Mouse (Mus musculus): ENCODE measurements at regions not wholly inside any gene's neighbourhood (a gene's known extent, or its start where the extent isn't known, plus 50 kb on each side); places are given as distances from the start of the nearest gene placed in this dataset.
A peak's percentile ranks its signal among the peaks of the same experiment; 100 is the strongest.

- ATAC-seq (replicated peaks in 1 of 2; ENCODE audit: insufficient read depth in 1 of 2, low FRiP score in 2 of 2, low TSS enrichment in 1 of 2, low read depth in 1 of 2, poor library complexity in 2 of 2, severe bottlenecking in 2 of 2) = no peak
Measured at GRCm38 (mm10) chr11:21478191-21478590, 93.8 kb upstream of the Wdpcp start.

DNA sequence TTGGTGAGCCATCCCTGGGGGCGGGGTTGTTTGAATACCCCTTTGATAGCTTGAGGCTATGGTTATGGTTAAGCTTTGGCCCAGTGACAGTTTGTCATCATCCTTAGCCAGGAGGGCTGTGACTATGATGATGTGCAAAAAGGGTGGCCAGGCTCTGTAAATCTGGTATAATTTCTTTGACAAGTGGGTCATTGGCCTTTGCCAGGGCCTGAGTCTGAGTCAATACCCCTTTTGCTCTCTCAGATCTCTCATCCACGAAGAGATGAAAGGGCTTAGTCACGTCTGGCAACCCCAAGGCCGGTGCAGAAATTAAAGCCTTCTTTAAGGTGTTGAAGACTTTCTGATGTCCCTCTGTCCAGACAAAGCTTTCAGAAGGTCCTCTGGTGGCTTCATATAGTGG lies 99.7 kb upstream of the Ugp2 start:
- ATAC-seq (replicated peaks in 1 of 2; ENCODE audit: insufficient read depth in 1 of 2, low FRiP score in 2 of 2, low TSS enrichment in 1 of 2, low read depth in 1 of 2, poor library complexity in 2 of 2, severe bottlenecking in 2 of 2) = no peak

- no peak for ATAC-seq (replicated peaks in 1 of 2; ENCODE audit: insufficient read depth in 1 of 2, low FRiP score in 2 of 2, low TSS enrichment in 1 of 2, low read depth in 1 of 2, poor library complexity in 2 of 2, severe bottlenecking in 2 of 2)
Measured at GRCm38 (mm10) chr11:21468465-21468864, 97.5 kb upstream of the Ugp2 start.

DNA sequence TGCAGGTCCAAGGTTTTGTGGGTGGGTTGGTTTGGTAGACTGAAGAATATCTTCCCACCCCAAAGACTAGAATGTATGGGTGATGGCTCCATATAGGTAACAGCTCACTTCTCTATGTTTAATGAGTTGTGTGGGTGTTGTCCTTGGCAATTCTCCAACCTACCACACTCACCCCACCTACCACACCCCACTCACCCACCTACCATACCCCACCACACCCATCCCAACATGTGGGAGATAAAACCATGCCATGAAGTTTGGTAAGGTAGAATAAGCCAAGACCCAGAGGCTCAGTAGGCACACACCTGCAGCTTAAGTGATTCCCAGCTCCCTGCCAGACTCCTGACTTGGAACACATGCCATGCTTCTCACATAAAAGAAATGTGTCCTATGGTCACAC lies 89.0 kb upstream of the Ugp2 start:
- no peak for ATAC-seq (replicated peaks in 1 of 2; ENCODE audit: insufficient read depth in 1 of 2, low FRiP score in 2 of 2, low TSS enrichment in 1 of 2, low read depth in 1 of 2, poor library complexity in 2 of 2, severe bottlenecking in 2 of 2)

- peak; percentile 56 to 66; a peak in 2 of 4 replicates for ATAC-seq (replicated peaks in 1 of 2; ENCODE audit: insufficient read depth in 1 of 2, low FRiP score in 2 of 2, low TSS enrichment in 1 of 2, low read depth in 1 of 2, poor library complexity in 2 of 2, severe bottlenecking in 2 of 2)
Measured at GRCm38 (mm10) chr11:21453308-21454106, 82.5 kb upstream of the Ugp2 start.

DNA sequence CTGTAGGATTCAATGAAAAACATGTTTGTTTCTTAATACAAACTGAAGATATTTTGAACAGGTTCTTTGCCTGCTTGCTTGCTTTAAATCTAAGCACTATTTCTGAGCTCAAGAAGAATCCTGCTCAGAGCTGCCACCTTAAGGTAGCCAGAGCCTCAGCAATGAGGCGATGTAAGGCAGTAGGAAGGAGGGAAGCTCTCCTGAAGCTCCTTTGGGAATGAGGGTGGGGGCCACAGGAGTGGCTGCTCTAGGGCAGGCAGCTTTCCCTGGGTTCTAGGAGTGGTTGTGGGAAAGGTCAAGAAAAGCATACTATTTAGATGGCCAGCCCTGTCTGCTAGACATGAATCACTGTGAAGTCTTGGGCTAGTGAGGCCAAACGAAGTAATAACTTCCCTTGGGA lies 62.7 kb upstream of the Ugp2 start:
- ATAC-seq (replicated peaks in 1 of 2; ENCODE audit: insufficient read depth in 1 of 2, low FRiP score in 2 of 2, low TSS enrichment in 1 of 2, low read depth in 1 of 2, poor library complexity in 2 of 2, severe bottlenecking in 2 of 2) = no peak

GRCm38 (mm10) chr11:21430021-21430420 lies 59.0 kb upstream of the Ugp2 start:
- no peak for ATAC-seq (replicated peaks in 1 of 2; ENCODE audit: insufficient read depth in 1 of 2, low FRiP score in 2 of 2, low TSS enrichment in 1 of 2, low read depth in 1 of 2, poor library complexity in 2 of 2, severe bottlenecking in 2 of 2)

DNA sequence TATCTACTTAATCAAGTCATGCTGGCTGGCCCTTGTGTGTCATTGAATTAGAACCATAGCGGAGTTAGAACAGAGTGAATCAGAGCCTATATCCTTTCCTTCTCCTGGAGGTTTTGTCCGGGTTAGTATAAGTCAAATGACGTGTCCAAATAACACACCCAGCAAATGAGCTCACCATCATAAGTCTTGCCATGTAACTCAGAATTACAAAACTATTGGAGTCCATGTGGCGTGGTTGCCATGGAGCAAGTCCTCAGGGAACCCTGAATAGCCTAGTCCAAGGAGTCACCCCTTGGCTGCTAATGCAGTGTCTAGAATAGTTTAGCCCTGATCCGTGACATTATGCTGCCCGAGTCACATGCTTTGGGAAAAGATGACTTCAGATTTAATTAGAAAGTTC lies 57.7 kb upstream of the Ugp2 start:
- ATAC-seq (replicated peaks in 1 of 2; ENCODE audit: insufficient read depth in 1 of 2, low FRiP score in 2 of 2, low TSS enrichment in 1 of 2, low read depth in 1 of 2, poor library complexity in 2 of 2, severe bottlenecking in 2 of 2) = no peak

DNA sequence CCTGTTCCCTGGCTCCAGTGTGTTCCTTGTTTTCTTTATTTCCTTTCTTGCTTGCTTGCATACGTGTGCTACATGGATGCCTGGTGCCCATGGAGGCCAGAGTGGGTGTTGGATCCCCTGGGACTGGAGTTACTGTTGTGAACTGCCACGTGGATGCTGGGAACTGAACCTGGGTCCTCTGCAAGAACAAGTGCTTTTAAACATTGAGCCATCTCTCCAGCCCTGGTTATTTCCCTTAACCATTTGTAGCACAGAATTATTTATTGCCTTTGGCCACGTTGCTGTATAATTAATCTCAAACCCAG lies 57.0 kb upstream of the Ugp2 start:
- ATAC-seq (replicated peaks in 1 of 2; ENCODE audit: insufficient read depth in 1 of 2, low FRiP score in 2 of 2, low TSS enrichment in 1 of 2, low read depth in 1 of 2, poor library complexity in 2 of 2, severe bottlenecking in 2 of 2) = no peak

DNA sequence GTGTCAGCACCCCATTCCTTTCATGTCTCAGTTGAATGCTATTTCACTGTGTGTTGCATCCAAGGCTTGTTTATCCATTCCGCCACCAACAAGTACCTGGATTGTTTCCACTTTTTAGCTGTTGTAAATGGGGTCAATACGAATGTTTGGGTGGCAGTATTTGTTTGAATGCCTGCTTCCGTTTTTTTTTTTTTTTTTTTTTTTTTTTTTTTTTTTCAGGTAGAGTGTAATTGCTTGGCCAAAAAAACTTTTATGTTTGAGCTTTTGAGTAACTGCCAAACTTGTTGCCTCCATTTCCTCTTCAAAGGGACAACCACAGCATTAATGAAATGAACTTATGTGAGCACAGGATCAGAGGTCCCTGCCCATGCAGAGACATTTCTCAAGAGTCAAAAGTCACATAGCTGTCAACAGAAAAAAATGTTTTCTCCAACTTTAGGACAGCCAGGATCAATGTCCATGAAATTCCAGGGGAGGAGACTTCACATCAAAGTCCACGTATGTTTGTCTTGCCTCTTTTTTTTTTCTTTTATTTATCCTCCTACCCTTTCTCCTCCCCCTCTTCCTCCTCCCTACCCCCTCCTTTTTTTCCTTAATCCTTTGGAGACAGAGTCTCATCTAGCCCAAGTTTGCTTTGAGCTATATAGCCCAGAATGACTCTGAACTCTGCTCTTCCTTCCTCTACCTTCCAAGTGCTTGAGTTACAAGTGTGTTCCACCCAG lies 56.5 kb upstream of the Ugp2 start:
- no peak for ATAC-seq (replicated peaks in 1 of 2; ENCODE audit: insufficient read depth in 1 of 2, low FRiP score in 2 of 2, low TSS enrichment in 1 of 2, low read depth in 1 of 2, poor library complexity in 2 of 2, severe bottlenecking in 2 of 2)

GRCm38 (mm10) chr11:21425480-21426101 lies 54.6 kb upstream of the Ugp2 start:
- peak; percentile 73 to 74 for ATAC-seq (replicated peaks in 1 of 2; ENCODE audit: insufficient read depth in 1 of 2, low FRiP score in 2 of 2, low TSS enrichment in 1 of 2, low read depth in 1 of 2, poor library complexity in 2 of 2, severe bottlenecking in 2 of 2)

GRCm38 (mm10) chr11:21424345-21424744 lies 53.3 kb upstream of the Ugp2 start:
- ATAC-seq (replicated peaks in 1 of 2; ENCODE audit: insufficient read depth in 1 of 2, low FRiP score in 2 of 2, low TSS enrichment in 1 of 2, low read depth in 1 of 2, poor library complexity in 2 of 2, severe bottlenecking in 2 of 2) = peak; percentile 81 to 82

- no peak for ATAC-seq (replicated peaks in 1 of 2; ENCODE audit: insufficient read depth in 1 of 2, low FRiP score in 2 of 2, low TSS enrichment in 1 of 2, low read depth in 1 of 2, poor library complexity in 2 of 2, severe bottlenecking in 2 of 2)
Measured at GRCm38 (mm10) chr11:21422281-21422878, 51.4 kb upstream of the Ugp2 start.

All from hematopoietic stem cell, adult 5-6 weeks (primary cell).